Mouse (Mus musculus) liver, adult 2 months (tissue): ENCODE measurements at regions not wholly inside any gene's neighbourhood (a gene's known extent, or its start where the extent isn't known, plus 50 kb on each side); places are given as distances from the start of the nearest gene placed in this dataset.

Source experiments
- CTCF ChIP-seq: fragments of 200-500 bp; IDR thresholded peaks from 2 replicates; pipeline ENCODE4 v1.5.1; 2011; ENCODE audit warnings: low read depth, low read length, control low read depth
- POLR2A ChIP-seq: fragments of 200-500 bp; IDR thresholded peaks from 2 replicates; pipeline ENCODE4 v1.6.1; 2011; ENCODE audit warnings: low read length, control low read depth; ENCODE audit not compliant: insufficient read depth; ENCODE audit errors: extremely low read depth

DNA sequence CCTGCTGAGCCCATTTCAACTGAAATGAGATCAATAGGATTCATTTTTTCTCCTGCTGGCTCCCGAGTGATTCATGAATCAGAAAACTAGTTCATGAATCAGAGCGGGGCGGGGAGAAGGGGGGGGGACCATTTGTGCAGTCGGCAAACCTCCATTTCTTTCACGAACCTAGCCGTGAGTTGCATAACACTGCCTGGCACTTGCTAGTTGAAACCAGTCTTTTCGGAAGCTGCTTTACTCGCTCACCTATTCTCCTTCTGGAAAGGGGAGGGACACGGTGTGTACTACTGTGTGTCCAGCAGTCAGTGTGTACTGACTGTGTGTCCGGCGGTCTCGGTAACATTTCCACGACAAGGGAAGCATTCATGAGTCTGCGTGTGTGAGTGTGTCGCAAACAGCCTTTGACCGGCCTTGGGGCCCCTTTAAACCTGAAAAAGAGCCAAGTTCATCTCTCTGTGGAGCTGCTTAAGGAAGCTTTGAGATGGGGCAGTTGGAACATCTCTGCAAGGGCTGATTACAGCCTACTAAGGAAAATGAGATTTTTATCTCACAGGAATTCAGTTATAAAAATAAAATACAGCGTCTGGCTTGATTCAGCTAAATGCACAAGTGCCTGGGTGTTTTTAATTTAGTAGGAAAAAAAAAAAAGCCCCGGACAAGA is 71.9 kb upstream of the Irf2bp2 start:
- TF ChIP-seq POLR2A = no peak
- TF ChIP-seq CTCF = no peak
